ENCODE assay signal across 23 mouse cellular contexts in genomic region chr16:24262701-24263100, GRCm38 (mm10).
DNase-seq lines count a peak whose midpoint lies in the region; ATAC-seq and TF ChIP-seq lines count a peak whose summit lies in the region.
"Had no signal": no experiment of that assay in that cellular context is flagged by ENCODE, and none has a peak within 500 bp of the region (broad histone marks: within the 10 kb centered on the region; RNA-seq: fewer than 3 reads in every experiment).

No protein-coding gene starts in this region.

- no peaks in the 10 kb centered on the region for H3K9me3 ChIP-seq in forebrain, embryonic 14.5 days (replicated peaks; ENCODE audit: control insufficient read depth, low read length)
- no peaks in the 10 kb centered on the region for H3K9me3 ChIP-seq in lung, postnatal 0 days (ENCODE audit: low read length)
- H3K9me3 ChIP-seq: embryonic facial prominence, embryonic 12.5 days; embryonic facial prominence, embryonic 15.5 days; forebrain, embryonic 15.5 days; heart, embryonic 10.5 days; hindbrain, embryonic 10.5 days; hindbrain, embryonic 13.5 days had no signal

- intact Hi-C loops in heart, postnatal 36 days (cut with DNase I) = no loop called here

- TF ChIP-seq POLR2A in thymus, adult 2 months (IDR thresholded peaks at IDR 0.05; ENCODE audit: control insufficient read depth, extremely low read depth, insufficient read depth, low read length, poor library complexity) = no peak

- TF ChIP-seq EP300 in lung, postnatal 0 days (IDR thresholded peaks at IDR 0.05) = no peak

- H3K4me2 ChIP-seq in forebrain, embryonic 14.5 days (ENCODE audit: low read length) = no peak overlapping the region
- no peak overlapping the region for H3K4me2 ChIP-seq in lung, postnatal 0 days (replicated peaks; ENCODE audit: low read depth, low read length)
- H3K4me2 ChIP-seq: embryonic facial prominence, embryonic 12.5 days; embryonic facial prominence, embryonic 15.5 days; forebrain, embryonic 15.5 days; hindbrain, embryonic 13.5 days had no signal

- H3K4me1 ChIP-seq in thymus, adult 2 months (replicated peaks; ENCODE audit: control insufficient read depth, insufficient read depth, low read length) = peaks cover 13% of the 10 kb centered on the region
- H3K4me1 ChIP-seq in forebrain, embryonic 14.5 days (ENCODE audit: control insufficient read depth, insufficient read depth, low read length) = no peaks in the 10 kb centered on the region
- H3K4me1 ChIP-seq in lung, postnatal 0 days (ENCODE audit: insufficient read depth, low read depth, low read length) = no peaks in the 10 kb centered on the region
- H3K4me1 ChIP-seq: embryonic facial prominence, embryonic 12.5 days; embryonic facial prominence, embryonic 15.5 days; forebrain, embryonic 15.5 days; heart, embryonic 10.5 days; hindbrain, embryonic 10.5 days; hindbrain, embryonic 13.5 days had no signal

- WGBS in thymus, adult 2 months = 70% methylated on average over 6 of the region's 6 CpGs
- 93% methylated on average over 6 of the region's 6 CpGs for WGBS in forebrain, embryonic 14.5 days
- WGBS in lung, postnatal 0 days = 96% methylated on average over 6 of the region's 6 CpGs

- H3K36me3 ChIP-seq in thymus, adult 2 months (ENCODE audit: control insufficient read depth, insufficient read depth, low read length) = no peaks in the 10 kb centered on the region
- no peaks in the 10 kb centered on the region for H3K36me3 ChIP-seq in forebrain, embryonic 14.5 days (ENCODE audit: control insufficient read depth, insufficient read depth, low read length)
- no peaks in the 10 kb centered on the region for H3K36me3 ChIP-seq in lung, postnatal 0 days (ENCODE audit: insufficient read depth, low read length)
- H3K36me3 ChIP-seq: embryonic facial prominence, embryonic 12.5 days; embryonic facial prominence, embryonic 15.5 days; forebrain, embryonic 15.5 days; heart, embryonic 10.5 days; hindbrain, embryonic 10.5 days; hindbrain, embryonic 13.5 days had no signal

- peak overlapping the region; percentile 89 for H3K27ac ChIP-seq in thymus, adult 2 months (ENCODE audit: control insufficient read depth, insufficient read depth, low read length)
- H3K27ac ChIP-seq in forebrain, embryonic 14.5 days (ENCODE audit: low read depth, low read length) = no peak overlapping the region
- no peak overlapping the region for H3K27ac ChIP-seq in lung, postnatal 0 days (ENCODE audit: low read length)
- H3K27ac ChIP-seq: embryonic facial prominence, embryonic 12.5 days; embryonic facial prominence, embryonic 15.5 days; forebrain, embryonic 15.5 days; heart, adult 2 months; heart, embryonic 10.5 days; hindbrain, embryonic 10.5 days; hindbrain, embryonic 13.5 days had no signal

- no peak overlapping the region for H3K4me3 ChIP-seq in thymus, adult 2 months (ENCODE audit: control insufficient read depth, insufficient read depth, low read length)
- H3K4me3 ChIP-seq in forebrain, embryonic 14.5 days (ENCODE audit: low read depth, low read length) = no peak overlapping the region
- no peak overlapping the region for H3K4me3 ChIP-seq in lung, postnatal 0 days (ENCODE audit: low read depth, low read length)
- H3K4me3 ChIP-seq: embryonic facial prominence, embryonic 12.5 days; embryonic facial prominence, embryonic 15.5 days; forebrain, embryonic 15.5 days; heart, adult 2 months; heart, embryonic 10.5 days; hindbrain, embryonic 10.5 days; hindbrain, embryonic 13.5 days had no signal

- no peaks in the 10 kb centered on the region for H3K27me3 ChIP-seq in thymus, adult 2 months (ENCODE audit: control insufficient read depth, insufficient read depth, low read length)
- no peaks in the 10 kb centered on the region for H3K27me3 ChIP-seq in forebrain, embryonic 14.5 days (replicated peaks; ENCODE audit: control insufficient read depth, insufficient read depth, low read length)
- no peaks in the 10 kb centered on the region for H3K27me3 ChIP-seq in lung, postnatal 0 days (replicated peaks; ENCODE audit: insufficient read depth, low read length)
- H3K27me3 ChIP-seq: embryonic facial prominence, embryonic 12.5 days; embryonic facial prominence, embryonic 15.5 days; forebrain, embryonic 15.5 days; hindbrain, embryonic 13.5 days had no signal

- ATAC-seq in activated CD4-positive, CD25-positive, alpha-beta regulatory T cell, adult 4 months = peak; percentile 23
- no peak for ATAC-seq in forebrain, embryonic 14.5 days
- no peak for ATAC-seq in lung, postnatal 0 days
- ATAC-seq: forebrain, embryonic 15.5 days; hindbrain, embryonic 16.5 days had no signal

- no peak for TF ChIP-seq CTCF in thymus, adult 2 months (IDR thresholded peaks at IDR 0.05; ENCODE audit: borderline replicate concordance, control insufficient read depth, extremely low read depth, insufficient read depth, low read length, poor library complexity)
- no peak for TF ChIP-seq CTCF in lung, postnatal 0 days (IDR thresholded peaks at IDR 0.05)

- H3K9ac ChIP-seq in forebrain, embryonic 14.5 days (ENCODE audit: low read length) = no peak overlapping the region
- no peak overlapping the region for H3K9ac ChIP-seq in lung, postnatal 0 days (replicated peaks; ENCODE audit: low read depth)
- H3K9ac ChIP-seq: embryonic facial prominence, embryonic 12.5 days; embryonic facial prominence, embryonic 15.5 days; forebrain, embryonic 15.5 days; hindbrain, embryonic 13.5 days had no signal

- DNase-seq in thymus, adult 2 months = no peak
- DNase-seq in thymus, postnatal 10 days (ENCODE audit: low spot score in 2 of 2) = no peak
- DNase-seq in naive thymus-derived CD4-positive, alpha-beta T cell, adult 2 months (ENCODE audit: low read depth) = peak; percentile 43
- DNase-seq in thymus, postnatal 4 days = peak; percentile 47
- no peak for DNase-seq in forebrain, embryonic 14.5 days (ENCODE audit: low spot score)
- no peak for DNase-seq in heart, postnatal 36 days
- DNase-seq in lung, postnatal 0 days (ENCODE audit: low spot score) = no peak
- DNase-seq: adrenal gland, adult 8-10 months; adrenal gland, postnatal 25 days; cerebellum, adult 11-12 months; cerebellum, adult 8-10 months; cerebellum, postnatal 25 days; gastrocnemius, postnatal 10 days; gastrocnemius, postnatal 36 days; heart, adult 2 months had no signal

Comparison
In these comparisons a context has a peak if more than half of its experiments do, and no peak if none do; other contexts are left out.
1. DNase-seq: peak in naive thymus-derived CD4-positive, alpha-beta T cell, adult 2 months (single experiment) and thymus, postnatal 4 days (single experiment); none in thymus, adult 2 months (single experiment), thymus, postnatal 10 days (0 of 2), forebrain, embryonic 14.5 days (single experiment), heart, postnatal 36 days (0 of 2) and lung, postnatal 0 days (single experiment).